Comparison of ENCODE assay signal across 26 mouse cellular contexts in genomic region chr1:50958844-50959243, GRCm38 (mm10). TPM values are rescaled to one million over a fixed set of nuclear protein-coding genes. Genes with fewer than 3 reads are reported as not detected.
DNase-seq lines count a peak whose midpoint lies in the region; ATAC-seq lines count a peak whose summit lies in the region.
"Had no signal": no experiment of that assay in that cellular context is flagged by ENCODE, and none has a peak within 500 bp of the region (broad histone marks: within the 10 kb centered on the region; RNA-seq: fewer than 3 reads in every experiment).

No protein-coding gene starts in this region.

- WGBS in neural tube, embryonic 15.5 days = 89% methylated on average over 1 of the region's 1 CpGs

- peaks cover 20% of the 10 kb centered on the region; the same call in 1 of the 2 replicates for H3K4me1 ChIP-seq in neural tube, embryonic 15.5 days
- H3K4me1 ChIP-seq: forebrain, embryonic 10.5 days; forebrain, embryonic 13.5 days; heart, embryonic 12.5 days; heart, embryonic 15.5 days; hindbrain, embryonic 10.5 days; hindbrain, embryonic 13.5 days; intestine, embryonic 15.5 days had no signal

- no peaks in the 10 kb centered on the region for H3K27me3 ChIP-seq in neural tube, embryonic 15.5 days (replicated peaks)
- H3K27me3 ChIP-seq: forebrain, embryonic 13.5 days; heart, embryonic 12.5 days; heart, embryonic 15.5 days; hindbrain, embryonic 13.5 days; intestine, embryonic 15.5 days had no signal

- peak; percentile 67 for DNase-seq in brain, adult 2 months (ENCODE audit: low read depth, low spot score)
- peak; percentile 53 to 54 for DNase-seq in cerebellum, adult 18-20 months
- peak; percentile 61 for DNase-seq in cerebellum, adult 9-10 months
- DNase-seq in cerebellum, postnatal 14 days = peak; percentile 42 to 53
- DNase-seq in spleen, adult 18-20 months = no peak
- no peak for DNase-seq in B cell, adult 2 months
- DNase-seq: adrenal gland, adult 2 months; adrenal gland, postnatal 14 days; forebrain, postnatal 0 days; gastrocnemius, adult 2 months; gastrocnemius, postnatal 14 days; heart, adult 18-20 months; heart, postnatal 10 days; heart, postnatal 36 days; kidney, adult 11 months; kidney, adult 8-10 months had no signal

- H3K9me3 ChIP-seq in neural tube, embryonic 15.5 days (replicated peaks) = no peaks in the 10 kb centered on the region
- H3K9me3 ChIP-seq: forebrain, embryonic 10.5 days; forebrain, embryonic 13.5 days; heart, embryonic 12.5 days; heart, embryonic 15.5 days; hindbrain, embryonic 10.5 days; hindbrain, embryonic 13.5 days; intestine, embryonic 15.5 days had no signal

- no peak overlapping the region for H3K27ac ChIP-seq in neural tube, embryonic 15.5 days (replicated peaks)
- H3K27ac ChIP-seq: forebrain, embryonic 10.5 days; forebrain, embryonic 13.5 days; gastrocnemius, adult 2 months; heart, embryonic 15.5 days; hindbrain, embryonic 10.5 days; hindbrain, embryonic 13.5 days; intestine, embryonic 15.5 days had no signal

- H3K4me2 ChIP-seq in neural tube, embryonic 15.5 days = no peak overlapping the region
- H3K4me2 ChIP-seq: forebrain, embryonic 13.5 days; heart, embryonic 12.5 days; heart, embryonic 15.5 days; hindbrain, embryonic 13.5 days; intestine, embryonic 15.5 days had no signal

- no peak for ATAC-seq in neural tube, embryonic 15.5 days (ENCODE audit: low FRiP score)
- ATAC-seq in megakaryocyte progenitor cell, adult 5-6 weeks (replicated peaks; ENCODE audit: poor library complexity) = no peak
- ATAC-seq: forebrain, embryonic 13.5 days; forebrain, postnatal 0 days; hindbrain, embryonic 16.5 days; intestine, embryonic 15.5 days had no signal

- H3K36me3 ChIP-seq in neural tube, embryonic 15.5 days = 0 out of 2 replicates have a peak, but pooled peaks cover 3% of the 10 kb centered on the region
- H3K36me3 ChIP-seq: forebrain, embryonic 10.5 days; heart, embryonic 12.5 days; heart, embryonic 15.5 days; hindbrain, embryonic 10.5 days; hindbrain, embryonic 13.5 days; intestine, embryonic 15.5 days had no signal

- H3K9ac ChIP-seq in neural tube, embryonic 15.5 days (replicated peaks) = no peak overlapping the region
- H3K9ac ChIP-seq: forebrain, embryonic 13.5 days; forebrain, postnatal 0 days; heart, embryonic 12.5 days; heart, embryonic 15.5 days; hindbrain, embryonic 13.5 days; intestine, embryonic 15.5 days had no signal

- H3K4me3 ChIP-seq in neural tube, embryonic 15.5 days (replicated peaks) = no peak overlapping the region
- H3K4me3 ChIP-seq: forebrain, embryonic 10.5 days; forebrain, embryonic 13.5 days; gastrocnemius, adult 2 months; heart, embryonic 12.5 days; heart, embryonic 15.5 days; hindbrain, embryonic 10.5 days; hindbrain, embryonic 13.5 days; intestine, embryonic 15.5 days had no signal

RNA-seq across cellular contexts. Expression of gene Tmeff2, which starts 58.4 kb away (rescaled TPM):
- 80.6 and 95.3 TPM in 2 replicates for polyA plus RNA-seq in neural tube, embryonic 15.5 days (2015; fragmentation: Nextera tagmentation; extraction: Ambion mirVana)
- 0.10 TPM in 1 of 2 replicates, not detected in the other for total RNA-seq in megakaryocyte progenitor cell, adult 5-6 weeks (2015)
- total RNA-seq in megakaryocyte progenitor cell, adult 5-6 weeks (2017) = not detected in 2 replicates

Comparison
In these comparisons a context has a peak if more than half of its experiments do, and no peak if none do; other contexts are left out.
1. DNase-seq: peak in brain, adult 2 months (single experiment), cerebellum, adult 18-20 months (2 of 2), cerebellum, adult 9-10 months (single experiment) and cerebellum, postnatal 14 days (2 of 2); none in spleen, adult 18-20 months (0 of 2) and B cell, adult 2 months (0 of 2).